Mouse (Mus musculus) heart, embryonic 12.5 days (tissue): ENCODE data around the gene Brsk1. TPM values are rescaled to one million over a fixed set of nuclear protein-coding genes. Genes with fewer than 3 reads are reported as not detected.

Source experiments
- ATAC-seq: fragments of 200-750 bp; cut with Nextera tagmentation; 2 replicates; pipeline ENCODE4 v1.8.0; 2017; ENCODE audit warnings: moderate TSS enrichment, moderate library complexity; ENCODE audit not compliant: insufficient number of reproducible peaks, low FRiP score
- H3K27ac ChIP-seq: fragments of 300-500 bp; sonication (generic); 2 replicates; pipeline ENCODE4 v1.5.1; 2016; ENCODE audit warnings: mild to moderate bottlenecking, moderate library complexity; ENCODE audit not compliant: poor library complexity, severe bottlenecking
- H3K27me3 ChIP-seq: fragments of 300-500 bp; sonication (generic); replicated peaks from 2 replicates; pipeline ENCODE4 v1.6.1; 2016; ENCODE audit warnings: mild to moderate bottlenecking, moderate library complexity
- H3K36me3 ChIP-seq: fragments of 300-500 bp; sonication (generic); 2 replicates; pipeline ENCODE4 v1.6.1; 2016; ENCODE audit warnings: mild to moderate bottlenecking, moderate library complexity
- H3K4me1 ChIP-seq: fragments of 300-500 bp; sonication (generic); replicated peaks from 2 replicates; pipeline ENCODE4 v1.6.1; 2016; ENCODE audit warnings: mild to moderate bottlenecking
- H3K4me2 ChIP-seq: fragments of 300-500 bp; sonication (generic); 2 replicates; pipeline ENCODE4 v1.6.1; 2016; ENCODE audit warnings: mild to moderate bottlenecking, moderate library complexity
- H3K4me3 ChIP-seq: fragments of 300-500 bp; sonication (generic); 2 replicates; pipeline ENCODE4 v1.5.1; 2016; ENCODE audit warnings: mild to moderate bottlenecking
- H3K9ac ChIP-seq: fragments of 300-500 bp; sonication (generic); 2 replicates; pipeline ENCODE4 v1.6.1; 2016; ENCODE audit warnings: mild to moderate bottlenecking, moderate library complexity
- H3K9me3 ChIP-seq: fragments of 300-500 bp; sonication (generic); replicated peaks from 2 replicates; pipeline ENCODE4 v1.6.1; 2016; ENCODE audit warnings: mild to moderate bottlenecking, moderate library complexity
- WGBS: fragments of 180-500 bp; shearing (Covaris S2); methylation state at CpG from one replicate; pipeline ENCODE4 v1.1.7; 2016; 5-methylcytosine and 5-hydroxymethylcytosine counted together
- polyA plus RNA-seq: library from polyadenylated mRNA; unstranded; fragments of >200 nt; fragmentation: Nextera tagmentation; extraction: Ambion mirVana; gene quantifications from 2 replicates; pipeline ENCODE4 v1.2.1, GENCODE M21; 2016

Gene Brsk1
- polyA plus RNA-seq, 1 experiment from 2014 or later = 1.0 TPM

DNA sequence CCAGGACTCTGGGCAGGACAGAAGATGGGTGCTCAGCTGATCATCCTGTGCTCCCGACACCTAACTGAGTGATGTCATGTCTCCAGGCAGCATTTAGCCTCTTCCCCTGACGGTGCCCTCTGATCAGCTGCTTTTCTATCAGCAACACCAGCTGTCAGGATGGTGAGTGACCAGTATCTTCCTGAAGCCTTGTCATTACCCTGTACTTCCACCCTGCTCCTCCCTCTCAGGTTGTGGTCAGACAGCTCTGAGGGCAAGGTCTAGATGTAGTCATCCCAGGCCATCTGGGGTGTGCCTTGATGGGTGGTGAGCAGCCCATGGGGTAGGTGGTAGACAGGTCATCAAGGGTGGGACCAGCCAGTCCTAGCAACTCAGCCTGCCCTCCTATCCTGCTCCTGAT lies 58.8 kb downstream of the Brsk1 start:
- Histone ChIP-seq H3K27ac (no peak overlapping the region), H3K4me3 (no peak overlapping the region), H3K36me3 (peaks cover 29% of the 10 kb centered on the region), H3K4me2 (no peak overlapping the region), H3K4me1 (peaks cover 22% of the 10 kb centered on the region), H3K9me3 (no peaks in the 10 kb centered on the region), H3K9ac (no peak overlapping the region), H3K27me3 (no peaks in the 10 kb centered on the region)
- peak; percentile 17; the same call in 1 of the 2 replicates for ATAC-seq
- 51% methylated on average over 2 of the region's 2 CpGs for WGBS

DNA sequence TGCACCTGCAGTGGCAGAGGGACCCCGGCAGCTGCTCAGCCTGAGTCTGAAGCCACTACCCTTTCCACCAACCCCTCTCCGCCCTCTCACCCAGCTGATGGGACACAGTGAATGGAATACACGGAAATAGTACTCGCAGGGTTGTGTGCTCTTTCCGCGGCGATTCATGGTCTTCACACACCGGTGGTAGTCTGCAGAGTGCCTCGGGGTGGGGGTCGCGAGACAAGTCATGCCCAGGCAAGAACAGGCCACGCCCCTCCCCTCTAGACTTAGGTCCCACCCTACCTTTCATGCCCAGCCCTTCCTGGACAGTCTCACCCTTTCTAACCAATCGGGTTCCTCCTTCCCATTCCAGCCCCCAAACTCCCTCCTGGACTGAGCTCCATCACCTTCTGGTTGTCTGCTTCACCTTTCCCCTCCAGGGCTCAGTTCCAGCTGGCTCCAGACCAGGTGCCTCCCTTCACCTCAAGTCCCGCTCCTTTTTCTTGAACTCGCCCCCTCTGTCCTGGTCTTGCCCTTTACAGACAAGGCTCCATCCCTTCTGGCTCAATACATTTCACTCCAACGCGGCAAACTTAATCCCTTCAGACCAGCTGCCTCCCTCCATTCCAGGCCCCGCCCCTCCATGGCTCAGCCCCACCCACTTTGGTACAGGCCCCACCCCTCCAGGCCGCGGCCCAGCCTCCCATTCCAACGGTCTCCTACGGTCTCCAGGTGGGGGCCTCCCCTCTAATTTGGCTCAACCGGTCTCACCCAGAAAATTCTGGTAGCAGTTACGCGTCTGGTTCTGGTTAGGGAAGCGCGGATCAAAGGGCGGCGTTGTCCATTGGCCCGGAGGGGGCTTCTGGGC lies 61.8 kb downstream of the Brsk1 start:
- Histone ChIP-seq H3K9ac (peak overlapping the region; percentile 59; the same call in 1 of the 2 replicates), H3K36me3 (no peaks in the 10 kb centered on the region; the same call in 1 of the 2 replicates), H3K27me3 (no peaks in the 10 kb centered on the region), H3K4me2 (peak overlapping the region; percentile 71), H3K4me3 (peak overlapping the region; percentile 50), H3K27ac (no peak overlapping the region), H3K9me3 (peaks cover 3% of the 10 kb centered on the region; the same call in 1 of the 2 replicates), H3K4me1 (peaks cover 15% of the 10 kb centered on the region)
- 2% methylated on average over 30 of the region's 30 CpGs for WGBS
- ATAC-seq = peak; percentile 88

DNA sequence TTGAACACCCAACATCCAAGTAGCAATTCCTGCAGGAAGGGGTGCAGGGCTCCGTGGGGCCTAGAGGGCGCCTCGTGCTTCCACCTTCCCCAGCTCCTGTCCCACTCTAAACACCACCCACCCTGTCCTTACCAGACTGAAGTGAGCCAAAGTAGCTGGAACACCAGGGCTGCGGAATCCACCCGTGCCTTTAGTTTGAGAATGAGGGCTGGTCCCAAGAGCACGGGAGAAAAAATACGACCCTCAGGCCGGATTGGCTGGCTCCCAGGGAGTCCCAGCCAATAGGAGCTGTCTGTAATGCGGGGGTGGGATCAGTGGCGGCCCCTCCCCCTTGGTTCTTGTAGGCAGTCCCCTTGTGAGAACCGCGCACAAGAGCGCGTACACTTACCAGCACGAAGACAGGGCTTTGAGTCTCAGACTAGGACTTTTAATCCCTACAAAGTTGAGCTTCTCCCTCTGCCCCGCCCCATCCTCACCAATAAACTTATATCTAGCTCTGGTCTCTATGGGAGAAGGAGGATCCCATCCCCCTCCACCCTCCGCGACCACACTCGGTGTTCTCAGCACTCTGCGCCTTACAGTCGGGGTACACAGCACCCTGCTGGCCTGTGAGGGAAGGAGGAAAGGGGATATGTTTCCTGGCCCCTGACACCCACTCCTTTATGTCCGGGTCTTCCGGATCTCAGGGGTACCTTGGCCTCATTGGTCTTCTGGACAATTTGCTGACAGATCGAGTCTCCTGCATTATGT lies 62.6 kb downstream of the Brsk1 start, which contains the start of gene Cox6b2:
TSS of gene Cox6b2 (minus strand) at position 274 of the 750 bp plus-strand sequence.
- Histone ChIP-seq H3K4me2 (peak within 1 kb of the TSS; percentile 71), H3K9me3 (peaks cover 3% of the 10 kb centered on the region; the same call in 1 of the 2 replicates), H3K4me1 (peaks cover 15% of the 10 kb centered on the region), H3K36me3 (no peaks in the 10 kb centered on the region; the same call in 1 of the 2 replicates), H3K4me3 (peak within 1 kb of the TSS; percentile 50), H3K9ac (peak within 1 kb of the TSS; percentile 59), H3K27me3 (no peaks in the 10 kb centered on the region), H3K27ac (no peak within 1 kb of the TSS)
- peak; percentile 92 for ATAC-seq
- 3% methylated on average over 24 of the region's 24 CpGs for WGBS

DNA sequence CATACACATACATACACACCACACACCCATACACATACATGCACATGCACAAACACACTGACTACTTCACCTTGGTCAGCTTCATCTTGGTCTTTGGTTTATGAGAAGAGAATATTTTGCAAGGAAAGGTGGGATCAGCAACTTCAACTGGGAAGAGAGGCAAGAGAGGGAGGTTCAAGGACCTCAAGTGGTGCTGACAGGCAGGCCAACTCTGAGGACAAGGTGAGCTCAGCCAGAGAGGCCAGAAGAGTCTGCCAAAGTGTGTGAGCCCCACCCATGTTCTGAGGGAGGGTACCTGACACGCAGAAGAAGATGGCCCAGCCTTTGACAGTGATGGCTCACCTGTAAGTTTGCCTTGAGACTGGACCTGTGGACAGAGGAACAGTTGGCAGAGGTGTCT lies 69.3 kb downstream of the Brsk1 start:
- H3K36me3 ChIP-seq = no peaks in the 10 kb centered on the region
- no peak for ATAC-seq
- no peak overlapping the region for H3K27ac ChIP-seq
- peaks cover 3% of the 10 kb centered on the region; the same call in 1 of the 2 replicates for H3K9me3 ChIP-seq
- H3K4me1 ChIP-seq = no peaks in the 10 kb centered on the region
- 0 out of 2 replicates have a peak, but pooled peaks cover 7% of the 10 kb centered on the region for H3K27me3 ChIP-seq
- 42% methylated on average over 1 of the region's 1 CpGs for WGBS
- no peak overlapping the region for H3K4me3 ChIP-seq
- no peak overlapping the region for H3K9ac ChIP-seq
- H3K4me2 ChIP-seq = no peak overlapping the region

DNA sequence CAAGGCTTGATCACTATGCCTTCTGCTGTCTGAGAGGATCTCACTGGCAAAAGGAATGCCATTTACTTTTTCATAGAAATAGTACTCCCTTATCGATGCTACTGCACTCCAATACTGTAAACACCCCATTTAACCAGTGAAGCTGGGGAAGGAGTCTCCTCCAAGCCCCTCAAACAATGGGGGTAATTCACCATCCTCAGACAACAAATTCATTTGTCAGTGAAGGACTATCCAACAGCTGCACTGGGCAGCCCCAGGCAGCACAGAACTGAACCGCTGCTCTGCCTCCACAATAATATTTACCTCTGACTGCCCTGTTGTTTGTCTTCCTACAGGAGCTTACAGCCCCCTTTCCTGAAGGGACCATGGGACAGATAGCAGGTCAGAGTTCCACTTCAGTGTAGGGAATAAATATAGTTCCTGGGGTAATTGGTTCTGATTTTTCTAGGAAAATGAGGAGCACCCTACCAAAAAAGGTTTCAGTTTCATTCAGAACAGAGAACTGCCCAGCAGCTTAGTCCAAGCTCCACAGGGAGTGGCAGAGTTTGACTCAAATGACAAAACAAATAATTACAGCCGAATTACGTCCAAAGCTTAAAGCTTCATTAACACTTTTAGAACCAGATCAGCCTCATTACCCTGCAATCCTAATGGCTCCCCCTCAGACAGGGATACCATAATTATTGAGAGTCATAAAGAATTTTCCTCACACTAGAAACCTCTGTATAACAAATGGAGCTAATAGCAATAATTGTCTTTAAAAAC lies 74.7 kb downstream of the Brsk1 start:
- H3K36me3 ChIP-seq = no peaks in the 10 kb centered on the region
- no peaks in the 10 kb centered on the region for H3K9me3 ChIP-seq
- no peak overlapping the region for H3K9ac ChIP-seq
- H3K27ac ChIP-seq = no peak overlapping the region
- WGBS = 27% methylated on average over 4 of the region's 4 CpGs
- no peaks in the 10 kb centered on the region for H3K4me1 ChIP-seq
- H3K4me3 ChIP-seq = no peak overlapping the region
- no peak for ATAC-seq
- H3K27me3 ChIP-seq = 0 out of 2 replicates have a peak, but pooled peaks cover 3% of the 10 kb centered on the region
- no peak overlapping the region for H3K4me2 ChIP-seq

Other genes with a start within 250 kb of the Brsk1 start
- 27.5 and 27.6 TPM in 2 replicates for gene Rdh13, start 245.0 kb upstream of the Brsk1 start, polyA plus RNA-seq
- gene Eps8l1, start 229.9 kb upstream of the Brsk1 start, polyA plus RNA-seq = 3.0 and 4.1 TPM in 2 replicates
- gene Ppp1r12c, start 188.9 kb upstream of the Brsk1 start, polyA plus RNA-seq = 50.2 and 53.9 TPM in 2 replicates
- gene Tnnt1, start 174.2 kb upstream of the Brsk1 start, polyA plus RNA-seq = 543 and 550 TPM in 2 replicates
- gene Tnni3, start 166.4 kb upstream of the Brsk1 start, polyA plus RNA-seq = 1,739 and 1,749 TPM in 2 replicates
- 0.54 and 0.83 TPM in 2 replicates for gene Dnaaf3, start 158.2 kb upstream of the Brsk1 start, polyA plus RNA-seq
- gene Syt5, start 143.1 kb upstream of the Brsk1 start, polyA plus RNA-seq = 1.4 and 1.6 TPM in 2 replicates
- not detected in 2 replicates for gene Ptprh, start 86.6 kb upstream of the Brsk1 start, polyA plus RNA-seq
- gene Tmem86b, start 59.2 kb upstream of the Brsk1 start, polyA plus RNA-seq = 3.2 and 3.7 TPM in 2 replicates
- gene Ppp6r1, start 31.6 kb upstream of the Brsk1 start, polyA plus RNA-seq = 9.8 and 10.2 TPM in 2 replicates
- 78.2 and 84.7 TPM in 2 replicates for gene Hspbp1, start 5.5 kb upstream of the Brsk1 start, polyA plus RNA-seq
- 0.08 TPM in 1 of 2 replicates, not detected in the other for gene Tmem150b, start 34.6 kb downstream of the Brsk1 start, polyA plus RNA-seq
- 60.7 and 65.0 TPM in 2 replicates for gene Kmt5c, start 49.5 kb downstream of the Brsk1 start, polyA plus RNA-seq
- gene Cox6b2, start 62.5 kb downstream of the Brsk1 start, polyA plus RNA-seq = 41.0 and 44.4 TPM in 2 replicates
- not detected in 2 replicates for gene Fam71e2, start 80.7 kb downstream of the Brsk1 start, polyA plus RNA-seq
- gene Il11, start 92.3 kb downstream of the Brsk1 start, polyA plus RNA-seq = 0.28 TPM in 1 of 2 replicates, not detected in the other
- gene Tmem190, start 92.3 kb downstream of the Brsk1 start, polyA plus RNA-seq = not detected in 2 replicates
- 4.6 and 4.8 TPM in 2 replicates for gene Tmem238, start 99.1 kb downstream of the Brsk1 start, polyA plus RNA-seq
- gene Rpl28, start 102.3 kb downstream of the Brsk1 start, polyA plus RNA-seq = 279 and 284 TPM in 2 replicates
- 344 and 363 TPM in 2 replicates for gene Ube2s, start 122.0 kb downstream of the Brsk1 start, polyA plus RNA-seq
- 0.05 TPM in 1 of 2 replicates, not detected in the other for gene Shisa7, start 154.1 kb downstream of the Brsk1 start, polyA plus RNA-seq
- gene Isoc2b, start 179.7 kb downstream of the Brsk1 start, polyA plus RNA-seq = 3.9 and 4.4 TPM in 2 replicates
- gene Isoc2a, start 186.5 kb downstream of the Brsk1 start, polyA plus RNA-seq = 0.74 and 1.0 TPM in 2 replicates
- gene Gm36210, start 215.9 kb downstream of the Brsk1 start, polyA plus RNA-seq = 0.27 and 0.30 TPM in 2 replicates
- 2.6 and 2.9 TPM in 2 replicates for gene Zfp628, start 224.6 kb downstream of the Brsk1 start, polyA plus RNA-seq
- gene Nat14, start 231.4 kb downstream of the Brsk1 start, polyA plus RNA-seq = 4.6 and 5.5 TPM in 2 replicates
- gene Ssc5d, start 235.2 kb downstream of the Brsk1 start, polyA plus RNA-seq = 1.5 and 1.7 TPM in 2 replicates